Mouse (Mus musculus) ES-E14 (cell line): Measurements from ENCODE around the gene A830031A19Rik. TPM values are rescaled to one million over a fixed set of nuclear protein-coding genes. Genes with fewer than 3 reads are reported as not detected.

Experiments
- DNase-seq: peaks from one replicate; pipeline ENCODE4 v3.0.0-alpha.2; 2013; ENCODE audit warnings: low read depth, low spot score
- H3K27ac ChIP-seq: 2 replicates; pipeline ENCODE4 v1.5.1; 2012; ENCODE audit warnings: low read depth, mild to moderate bottlenecking, low read length, moderate library complexity, mixed read lengths; ENCODE audit not compliant: poor library complexity, insufficient read depth, severe bottlenecking
- H3K36me3 ChIP-seq: 2 replicates; pipeline ENCODE4 v1.6.1; 2012; ENCODE audit warnings: mild to moderate bottlenecking, low read length, moderate library complexity, mixed read lengths; ENCODE audit not compliant: control insufficient read depth, poor library complexity, insufficient read depth, severe bottlenecking
- H3K4me1 ChIP-seq, 2 experiments: fragments of 150-350 bp in 1 of 2; sonication (generic) in 1 of 2; 2 replicates each; pipeline ENCODE4 v1.6.1; 2012; ENCODE audit warnings: low read length in 2 of 2, mild to moderate bottlenecking in 1 of 2, mixed read lengths in 1 of 2; ENCODE audit not compliant: control insufficient read depth in 2 of 2, insufficient read depth in 2 of 2, poor library complexity in 1 of 2
- H3K4me3 ChIP-seq, 2 experiments: fragments of 150-350 bp in 1 of 2; sonication (generic) in 1 of 2; 2 replicates each; pipeline ENCODE4 v1.5.1; 2012; ENCODE audit warnings: low read length in 2 of 2, low read depth in 1 of 2, mild to moderate bottlenecking in 1 of 2, mixed read lengths in 1 of 2; ENCODE audit not compliant: insufficient read depth in 1 of 2, poor library complexity in 1 of 2, severe bottlenecking in 1 of 2
- H3K9ac ChIP-seq: 2 replicates; pipeline ENCODE4 v1.6.1; 2012; ENCODE audit warnings: low read depth, mild to moderate bottlenecking, low read length, mixed read lengths; ENCODE audit not compliant: poor library complexity, insufficient read depth, severe bottlenecking
- H3K9me3 ChIP-seq: fragments of 150-350 bp; sonication (generic); 2 replicates; pipeline ENCODE4 v1.6.1; 2012; ENCODE audit warnings: low read depth, mild to moderate bottlenecking, low read length; ENCODE audit not compliant: control insufficient read depth, insufficient read depth
- CHD2 ChIP-seq: IDR thresholded peaks from 2 replicates; pipeline ENCODE4 v1.6.1; 2014; ENCODE audit warnings: mild to moderate bottlenecking, low read depth, low read length, inconsistent platforms
- HCFC1 ChIP-seq: IDR thresholded peaks from 2 replicates; pipeline ENCODE4 v1.6.1; 2012; ENCODE audit warnings: low read length, inconsistent platforms, borderline replicate concordance; ENCODE audit not compliant: insufficient read depth
- MAFK ChIP-seq: IDR thresholded peaks from 2 replicates; pipeline ENCODE4 v1.6.1; 2014; ENCODE audit warnings: mild to moderate bottlenecking, low read depth, low read length, inconsistent platforms; ENCODE audit not compliant: insufficient read depth
- ZC3H11A ChIP-seq: IDR thresholded peaks from 2 replicates; pipeline ENCODE4 v1.6.1; 2012; ENCODE audit warnings: low read depth, mild to moderate bottlenecking, inconsistent platforms, low read length, borderline replicate concordance
- ZNF384 ChIP-seq: IDR thresholded peaks from 2 replicates; pipeline ENCODE4 v1.6.1; 2012; ENCODE audit warnings: low read depth, low read length, inconsistent platforms
- in situ Hi-C, 2 experiments: fragments of 600-800 bp; cut with MboI; formaldehyde crosslinking; loops; one replicate each; pipeline ENCODE4 v1.15.1; 2025; ENCODE audit warnings: low sequenced_read_pairs in 2 of 2, inconsistent platforms in 1 of 2; ENCODE audit not compliant: unreplicated experiment in 2 of 2
- total RNA-seq: library from RNA; depleted of rRNA; stranded (reverse); fragments of 300-350 nt; gene quantifications from 2 replicates; pipeline ENCODE4 v1.2.3, GENCODE M21; 2012

A830031A19Rik gene
- total RNA-seq, 1 experiment = not detected

DNA sequence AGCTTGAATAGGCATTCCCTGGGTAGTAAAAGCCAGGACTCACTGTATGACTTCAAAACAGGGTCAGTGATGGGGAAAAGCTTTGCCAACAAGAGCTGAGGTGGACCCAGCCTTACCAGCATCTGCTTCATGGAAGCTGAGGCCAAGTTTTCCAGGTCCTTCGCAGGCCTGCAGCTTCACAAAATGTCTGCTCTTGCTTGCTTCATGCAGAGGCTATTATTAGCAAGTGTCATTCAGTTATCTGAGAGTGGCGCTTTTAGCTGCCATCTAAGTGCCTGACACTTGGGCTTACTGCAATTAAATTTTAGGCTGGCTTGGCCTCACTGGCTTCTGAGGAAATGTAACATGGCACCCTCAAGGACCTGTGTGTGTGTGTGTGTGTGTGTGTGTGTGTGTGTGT is 35.3 kb upstream of the A830031A19Rik start:
- Histone ChIP-seq H3K9ac (no peak overlapping the region), H3K27ac (no peak overlapping the region), H3K36me3 (no peaks in the 10 kb centered on the region), H3K4me1 (peaks cover 11 to 17% of the 10 kb centered on the region in 2 experiments; a peak in 3 of 4 replicates), H3K4me3 (no peak overlapping the region), H3K9me3 (no peaks in the 10 kb centered on the region)
- in situ Hi-C loops = no loop called here
- no peak for DNase-seq
- TF ChIP-seq MAFK = no peak
- no peak for TF ChIP-seq ZNF384
- no peak for TF ChIP-seq CHD2

GRCm38 (mm10) chr11:24109388-24109787 is 34.5 kb upstream of the A830031A19Rik start:
- DNase-seq = no peak
- Histone ChIP-seq H3K4me3 (no peak overlapping the region), H3K27ac (no peak overlapping the region), H3K36me3 (no peaks in the 10 kb centered on the region), H3K9ac (no peak overlapping the region), H3K9me3 (no peaks in the 10 kb centered on the region), H3K4me1 (peaks cover 11 to 17% of the 10 kb centered on the region in 2 experiments; a peak in 3 of 4 replicates)
- TF ChIP-seq ZC3H11A = no peak
- no peak for TF ChIP-seq ZNF384
- TF ChIP-seq HCFC1 = no peak
- TF ChIP-seq CHD2 = no peak
- TF ChIP-seq MAFK = no peak
- in situ Hi-C loops = no loop called here

DNA sequence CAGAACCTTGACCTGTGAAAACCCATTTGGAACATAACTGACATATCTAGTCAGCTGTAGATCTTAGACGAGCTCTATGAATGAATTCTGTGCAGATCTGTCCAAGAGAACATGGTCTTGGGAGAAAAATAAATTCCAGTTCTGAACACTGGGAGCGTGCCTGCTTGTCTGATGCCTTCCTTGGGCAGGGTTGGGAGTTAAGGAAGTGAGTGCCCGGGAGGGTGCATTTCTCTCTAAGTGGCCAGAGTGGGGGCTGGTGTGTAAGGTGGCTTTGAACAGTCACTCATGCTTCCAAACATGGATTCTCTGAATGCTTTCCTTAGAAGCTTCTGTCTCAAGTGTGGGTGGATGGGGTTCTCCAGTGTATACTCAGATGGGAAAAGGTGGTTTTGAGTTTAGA is 34.1 kb upstream of the A830031A19Rik start:
- Histone ChIP-seq H3K4me1 (peaks cover 11 to 17% of the 10 kb centered on the region in 2 experiments; a peak in 3 of 4 replicates), H3K9ac (no peak overlapping the region), H3K27ac (no peak overlapping the region), H3K9me3 (no peaks in the 10 kb centered on the region), H3K4me3 (no peak overlapping the region), H3K36me3 (no peaks in the 10 kb centered on the region)
- no peak for TF ChIP-seq ZC3H11A
- no peak for TF ChIP-seq MAFK
- no peak for TF ChIP-seq CHD2
- no peak for TF ChIP-seq HCFC1
- no peak for TF ChIP-seq ZNF384
- in situ Hi-C loops = no loop called here
- DNase-seq = no peak

DNA sequence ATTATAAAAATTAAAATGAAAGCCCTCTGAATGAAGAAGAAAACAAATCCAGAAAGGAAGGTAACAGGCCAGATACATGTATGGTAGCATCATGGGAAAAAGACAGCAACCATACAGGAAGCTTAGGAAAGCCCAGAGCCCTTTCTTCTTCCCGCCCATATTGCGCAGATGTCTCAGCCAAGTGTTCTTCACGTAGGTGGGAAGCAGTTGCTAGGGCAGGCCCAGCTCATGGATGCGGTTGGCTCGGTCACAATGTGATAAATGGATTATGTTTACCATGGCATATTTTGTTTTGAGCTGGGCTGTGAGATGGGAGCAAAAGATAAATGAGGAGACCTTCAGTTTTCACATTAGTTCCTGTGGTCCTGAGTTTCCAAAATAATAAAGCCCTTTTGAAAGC is 32.6 kb upstream of the A830031A19Rik start:
- no peak for TF ChIP-seq HCFC1
- no peak for TF ChIP-seq ZC3H11A
- TF ChIP-seq MAFK = no peak
- no peak for TF ChIP-seq ZNF384
- TF ChIP-seq CHD2 = no peak
- H3K9ac ChIP-seq = no peak overlapping the region
- H3K4me1 ChIP-seq = peaks cover 11 to 12% of the 10 kb centered on the region in 2 experiments; a peak in 3 of 4 replicates
- H3K27ac ChIP-seq = no peak overlapping the region
- no peak for DNase-seq
- in situ Hi-C loops = no loop called here
- no peaks in the 10 kb centered on the region for H3K36me3 ChIP-seq
- H3K4me3 ChIP-seq = no peak overlapping the region
- H3K9me3 ChIP-seq = no peaks in the 10 kb centered on the region

- Histone ChIP-seq H3K9ac (no peak overlapping the region), H3K27ac (no peak overlapping the region), H3K9me3 (no peaks in the 10 kb centered on the region), H3K4me3 (no peak overlapping the region), H3K4me1 (peaks cover 2 to 10% of the 10 kb centered on the region in 2 experiments; a peak in 2 of 4 replicates), H3K36me3 (no peaks in the 10 kb centered on the region)
- in situ Hi-C loops = no loop called here
- TF ChIP-seq CHD2 (no peak), ZC3H11A (no peak), HCFC1 (no peak), MAFK (no peak), ZNF384 (no peak)
- no peak for DNase-seq
Measured at GRCm38 (mm10) chr11:24103128-24103742, 28.4 kb upstream of the A830031A19Rik start.
